Mouse (Mus musculus): Measurements from ENCODE around the gene Dpp6.
A peak's percentile ranks its signal among the peaks of the same experiment; 100 is the strongest.

The Dpp6 gene

DNA sequence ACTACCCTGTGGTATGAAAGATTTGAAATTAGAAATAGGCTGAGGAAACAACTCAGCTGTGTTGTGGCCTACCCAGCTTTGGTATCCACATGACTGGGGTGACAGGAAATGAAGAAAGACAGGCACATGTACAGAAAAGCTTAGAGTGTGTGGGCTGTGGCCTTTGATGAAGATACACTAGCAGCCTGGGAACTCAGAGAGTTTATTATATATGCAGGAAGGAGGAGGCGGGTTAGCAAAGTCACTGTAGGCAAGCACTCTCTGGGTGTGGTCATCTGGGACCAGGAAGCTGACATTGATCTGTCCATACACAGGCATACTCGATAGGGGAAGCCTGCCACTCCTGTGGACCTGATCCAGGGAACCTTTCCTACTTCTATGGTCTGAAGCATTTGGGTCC lies 487.1 kb downstream of the Dpp6 start:
- DNase-seq: no peak

DNA sequence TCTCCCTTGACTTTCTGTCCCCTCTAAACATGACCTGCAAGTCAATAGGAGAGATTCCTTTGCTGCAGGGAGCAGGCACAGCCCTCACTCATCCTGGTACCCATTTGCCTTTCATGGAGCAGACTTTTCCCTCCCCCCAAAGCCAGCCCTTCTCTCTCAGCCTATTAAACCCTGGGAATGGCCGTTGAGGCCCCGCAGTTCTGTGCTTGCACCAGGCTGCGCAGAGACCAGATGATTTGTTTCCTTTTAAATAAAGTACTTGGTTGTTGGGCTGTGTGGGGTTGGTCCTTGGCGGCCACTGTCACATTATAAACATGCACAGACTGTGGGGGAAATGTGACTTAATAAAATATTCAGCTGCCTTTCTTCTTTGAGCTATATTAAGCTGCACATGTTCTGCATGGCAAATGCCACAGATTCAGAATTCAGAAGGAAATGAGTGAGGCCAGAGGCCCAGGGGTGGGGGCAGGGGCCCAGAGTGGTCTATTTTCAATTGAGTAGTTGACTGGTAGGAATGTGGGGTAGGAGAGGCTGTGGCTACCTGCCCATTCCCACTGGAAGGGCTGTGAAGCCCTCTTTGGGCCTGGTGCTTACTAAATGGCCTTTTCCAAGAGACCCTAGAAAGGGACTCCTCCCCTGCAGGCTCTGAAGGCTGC lies 489.6 kb downstream of the Dpp6 start:
- no peak for DNase-seq

DNA sequence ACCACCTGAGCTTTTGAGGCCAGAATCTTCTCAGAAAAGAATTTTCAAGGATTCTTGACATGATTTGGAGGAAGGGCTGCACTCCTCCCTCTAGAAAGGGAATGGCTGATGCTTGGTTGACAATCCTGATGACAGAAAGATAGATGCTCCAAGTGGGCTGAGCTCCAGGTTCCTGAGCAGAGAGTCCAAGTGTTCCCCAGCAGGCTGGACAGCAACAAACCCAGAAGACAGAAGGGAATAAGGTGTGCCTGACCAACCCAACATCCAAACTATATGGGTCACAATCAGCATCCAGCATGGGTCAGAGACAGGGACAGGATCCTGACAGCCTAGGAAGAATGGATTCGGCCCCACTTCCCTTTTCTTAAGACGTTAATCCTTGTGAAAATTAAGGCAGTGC lies 493.2 kb downstream of the Dpp6 start:
- peak; percentile 78 for DNase-seq

DNA sequence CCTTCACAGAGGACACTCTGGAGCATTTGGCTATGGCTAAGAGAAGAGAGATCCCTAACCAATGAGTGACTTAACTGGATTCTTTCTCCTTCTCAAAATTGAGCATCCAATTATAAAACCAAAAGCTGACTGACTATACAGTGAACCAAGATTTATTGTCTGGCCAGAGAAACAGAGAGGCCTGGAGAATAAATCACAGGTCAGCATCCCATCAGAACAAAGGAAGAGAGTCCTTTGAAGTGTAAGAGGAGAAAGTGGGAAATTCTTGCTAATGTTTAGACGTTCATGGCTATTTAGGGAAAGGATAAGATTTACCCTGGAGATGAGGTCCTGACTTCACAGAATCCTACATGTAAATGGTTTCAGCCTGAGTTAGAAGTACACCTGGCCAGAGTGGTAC lies 499.7 kb downstream of the Dpp6 start:
- no peak for DNase-seq

DNA sequence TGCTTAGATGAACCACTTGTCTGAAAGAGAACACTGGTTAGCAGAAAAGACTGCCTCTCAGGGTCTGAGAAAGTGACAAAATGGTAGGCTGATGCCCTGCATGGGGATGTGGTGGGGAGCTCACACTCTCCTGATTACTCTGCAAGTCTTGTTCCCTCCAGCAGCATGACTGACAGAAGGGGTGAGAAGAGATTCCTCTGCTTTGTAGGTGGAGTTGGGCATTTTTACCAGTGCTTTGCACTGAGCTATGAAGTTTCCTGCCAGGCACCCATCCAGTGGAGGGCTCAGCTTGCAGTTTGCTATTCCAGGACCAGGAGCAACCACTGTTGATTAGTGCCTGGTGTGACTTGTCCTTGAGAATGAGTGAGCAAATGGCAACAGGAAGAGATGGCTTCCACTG lies 500.3 kb downstream of the Dpp6 start:
- no peak for DNase-seq

DNA sequence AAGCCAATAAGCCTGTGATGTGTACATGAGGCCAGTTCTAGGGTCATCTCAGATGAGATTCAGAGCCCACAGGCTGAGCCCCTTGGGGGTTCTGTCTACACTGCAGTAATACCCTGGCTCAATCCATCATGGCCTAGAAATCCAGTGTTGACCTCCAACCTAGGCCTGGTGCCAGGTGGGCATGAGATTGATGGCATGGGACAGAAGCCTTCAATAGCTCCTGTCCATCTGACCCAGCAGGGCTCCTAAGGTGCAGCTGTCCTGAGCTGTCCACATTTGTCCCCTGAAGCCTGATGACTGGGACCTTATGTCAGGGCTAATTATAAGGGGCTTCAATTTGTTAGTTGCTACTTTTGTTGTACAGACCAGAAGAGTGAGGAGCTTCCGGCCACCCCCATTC lies 500.8 kb downstream of the Dpp6 start:
- DNase-seq: peak; percentile 58

DNA sequence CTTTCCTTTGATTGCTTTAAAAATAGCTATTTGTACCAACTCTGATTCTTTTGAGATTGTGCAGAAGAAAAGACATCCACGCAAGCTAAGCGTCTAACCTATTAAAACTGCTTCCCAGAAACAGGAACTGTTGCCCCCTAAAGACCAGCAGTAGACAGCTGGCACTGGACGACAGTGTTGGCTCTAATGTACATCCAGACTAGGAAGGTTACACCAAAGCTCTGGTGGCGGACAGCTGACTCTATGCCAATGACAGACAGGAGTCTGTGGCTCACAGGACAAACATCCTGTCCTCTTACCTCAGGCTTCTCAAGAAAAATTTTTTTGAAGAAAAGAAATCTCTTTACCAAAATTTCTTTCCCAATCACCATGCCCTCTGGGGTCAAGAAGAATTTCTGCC lies 502.7 kb downstream of the Dpp6 start:
- peak; percentile 51 for DNase-seq

DNA sequence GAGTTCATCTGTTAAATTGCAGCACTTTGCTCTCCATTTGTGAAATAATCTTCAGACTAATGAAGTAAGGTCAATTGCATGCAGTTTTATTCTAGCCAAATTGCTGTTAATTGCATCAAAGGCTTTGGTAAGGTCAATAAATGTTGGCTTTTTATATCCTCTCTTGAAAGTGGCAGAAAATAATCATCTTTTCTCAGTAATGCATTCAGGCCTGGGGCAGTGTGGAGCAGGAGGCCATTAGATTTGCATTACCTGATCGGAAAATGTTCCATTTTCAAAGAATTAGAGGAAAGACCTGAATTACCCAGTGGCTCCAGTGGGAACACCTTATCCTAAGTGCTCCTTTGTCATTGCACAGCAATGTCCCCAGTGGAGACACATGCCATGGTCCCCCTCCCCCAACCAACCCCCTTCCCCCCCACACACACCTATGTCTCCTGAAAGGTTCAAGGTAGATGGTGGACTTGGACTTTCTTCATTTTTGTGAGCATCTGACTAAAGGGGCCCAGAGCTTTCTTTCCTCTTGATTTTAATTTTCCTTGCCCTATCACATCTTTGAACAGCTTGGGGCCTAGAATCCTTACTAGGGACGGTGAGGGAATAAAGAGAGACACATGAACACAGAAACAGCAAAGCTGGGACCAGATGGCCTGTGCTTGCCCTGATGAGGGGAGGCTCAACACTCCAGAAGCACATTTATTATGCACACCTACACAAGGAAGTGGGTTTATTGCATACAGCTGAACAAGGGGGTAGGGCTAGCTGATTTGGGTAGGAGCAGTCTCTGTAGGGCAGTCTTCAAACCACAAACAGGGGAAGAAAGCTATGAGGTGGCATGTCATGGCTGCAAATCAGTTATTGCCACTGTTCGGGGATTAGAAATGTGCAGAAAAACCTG lies 506.1 kb downstream of the Dpp6 start:
- DNase-seq: no peak

DNA sequence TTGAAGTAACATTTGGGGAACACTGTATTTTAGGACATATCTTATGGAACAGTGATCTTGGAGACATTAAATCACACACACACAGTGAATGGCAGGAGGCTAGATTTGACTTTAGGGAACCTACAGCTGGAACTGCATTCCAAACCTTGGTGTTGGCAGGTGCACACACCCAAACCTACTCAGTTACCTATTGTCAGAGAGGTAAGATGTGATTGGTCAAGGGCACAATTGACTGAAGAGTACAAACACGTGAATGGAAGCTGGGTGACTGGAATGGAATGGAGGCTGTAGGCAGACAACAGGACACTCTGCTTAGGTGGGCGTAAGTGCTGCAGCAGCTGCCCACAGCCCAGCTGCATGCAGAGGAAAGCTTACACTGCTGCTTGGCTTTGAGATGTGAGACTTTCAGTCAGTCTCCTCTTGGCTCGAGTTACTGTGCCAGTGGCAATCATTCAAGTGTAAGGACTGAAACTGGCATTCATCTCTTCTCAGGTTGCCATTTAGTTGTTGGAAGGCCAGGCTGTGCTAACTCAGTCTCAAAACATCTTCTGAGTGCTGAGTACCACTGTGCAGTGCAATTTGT lies 507.4 kb downstream of the Dpp6 start:
- DNase-seq: peak; percentile 61

DNA sequence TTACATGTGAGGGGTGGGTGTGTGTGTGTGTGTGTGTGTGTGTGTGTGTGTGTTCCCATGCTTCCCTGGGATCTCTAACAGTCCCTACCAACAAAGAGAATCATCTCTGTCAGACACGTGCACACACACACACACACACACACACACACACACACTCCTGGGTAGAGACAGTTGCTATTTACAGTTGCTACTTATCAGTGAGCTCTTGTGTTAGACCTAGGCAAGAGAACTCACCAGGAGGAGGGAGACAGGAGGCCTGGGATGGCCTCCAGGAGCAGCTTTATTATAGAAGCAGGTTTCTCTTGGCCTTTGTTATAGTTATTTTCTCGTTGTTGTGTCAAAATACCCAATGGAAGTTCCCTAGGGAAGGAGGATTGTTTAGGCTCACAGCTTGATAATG lies 519.7 kb downstream of the Dpp6 start:
- DNase-seq: no peak

DNA sequence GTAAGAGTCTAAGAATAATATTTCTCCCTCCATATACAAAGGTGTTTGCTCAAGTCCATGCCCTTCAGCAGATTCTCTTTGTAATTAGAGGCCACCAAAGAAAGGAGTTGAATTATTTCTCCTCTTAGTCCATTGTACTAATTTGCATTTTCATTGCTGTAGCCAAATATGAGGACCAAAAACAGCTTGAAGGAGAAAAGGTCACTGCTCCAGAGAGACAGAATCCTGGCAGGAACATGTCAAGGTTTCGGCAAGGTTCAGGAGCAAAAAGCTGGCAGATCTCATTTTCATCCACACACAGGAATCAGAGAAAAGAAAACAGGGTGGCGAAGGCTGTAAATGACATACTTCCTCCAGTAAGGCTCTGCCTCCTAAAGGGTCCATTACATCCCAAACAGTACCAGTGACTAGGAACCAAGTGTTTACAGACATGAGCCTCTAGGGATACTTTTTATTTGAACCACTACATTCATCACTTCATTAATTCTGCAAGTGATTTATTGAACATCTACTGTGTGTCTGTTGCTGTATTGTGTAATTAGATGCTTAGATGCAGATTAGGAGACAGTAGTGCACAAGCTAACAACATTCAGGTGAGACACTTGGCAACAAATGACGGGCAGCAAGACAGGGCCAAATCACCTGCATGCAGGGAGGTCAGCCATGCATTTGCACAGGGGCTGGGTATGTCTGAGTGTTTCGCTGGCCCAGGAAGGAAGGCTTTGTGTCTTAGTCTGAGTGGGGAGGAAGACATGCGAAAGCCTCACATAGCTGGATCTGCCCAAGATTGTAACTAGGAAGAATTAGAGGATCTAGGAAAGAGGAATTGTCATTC lies 522.4 kb downstream of the Dpp6 start:
- DNase-seq: no peak

DNA sequence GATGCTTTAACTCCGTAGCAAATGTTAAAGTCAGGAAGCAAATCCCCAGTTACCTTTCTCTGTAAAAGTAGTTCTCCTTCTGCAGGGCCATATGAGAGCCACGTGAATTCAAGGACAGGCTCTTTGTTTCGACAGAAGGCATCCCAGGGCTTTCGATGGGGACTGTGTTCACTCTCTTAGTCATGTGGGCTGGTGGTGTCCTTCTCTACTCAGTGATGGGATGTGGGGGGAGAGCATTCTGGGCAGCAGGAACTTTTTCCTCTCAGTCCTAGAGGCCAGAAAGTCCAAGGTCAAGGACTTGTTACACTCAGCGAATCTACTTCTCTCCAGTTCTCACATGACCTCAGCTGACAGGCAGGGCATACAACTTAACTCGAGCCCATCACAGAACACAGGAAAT lies 525.3 kb downstream of the Dpp6 start:
- DNase-seq: no peak

DNA sequence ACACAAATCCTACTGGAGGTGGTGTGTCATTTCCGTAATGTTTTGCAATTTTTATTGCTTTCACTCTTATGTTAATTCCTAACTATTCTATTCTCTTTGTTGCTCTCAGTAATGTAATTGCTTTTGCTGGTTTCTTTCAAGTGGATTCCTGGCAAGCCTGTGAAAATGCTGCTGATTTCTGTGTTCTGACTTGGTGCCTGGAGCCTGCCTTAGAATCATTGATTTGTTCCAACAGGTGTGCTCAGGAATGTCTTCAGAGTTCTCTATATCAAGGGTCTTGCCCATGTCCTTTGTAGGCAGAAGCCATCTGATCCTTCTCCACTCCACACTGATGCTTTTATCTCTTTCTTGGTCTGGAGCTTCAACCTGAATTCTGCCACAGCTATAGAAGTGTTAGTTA lies 526.6 kb downstream of the Dpp6 start:
- DNase-seq: no peak

DNA sequence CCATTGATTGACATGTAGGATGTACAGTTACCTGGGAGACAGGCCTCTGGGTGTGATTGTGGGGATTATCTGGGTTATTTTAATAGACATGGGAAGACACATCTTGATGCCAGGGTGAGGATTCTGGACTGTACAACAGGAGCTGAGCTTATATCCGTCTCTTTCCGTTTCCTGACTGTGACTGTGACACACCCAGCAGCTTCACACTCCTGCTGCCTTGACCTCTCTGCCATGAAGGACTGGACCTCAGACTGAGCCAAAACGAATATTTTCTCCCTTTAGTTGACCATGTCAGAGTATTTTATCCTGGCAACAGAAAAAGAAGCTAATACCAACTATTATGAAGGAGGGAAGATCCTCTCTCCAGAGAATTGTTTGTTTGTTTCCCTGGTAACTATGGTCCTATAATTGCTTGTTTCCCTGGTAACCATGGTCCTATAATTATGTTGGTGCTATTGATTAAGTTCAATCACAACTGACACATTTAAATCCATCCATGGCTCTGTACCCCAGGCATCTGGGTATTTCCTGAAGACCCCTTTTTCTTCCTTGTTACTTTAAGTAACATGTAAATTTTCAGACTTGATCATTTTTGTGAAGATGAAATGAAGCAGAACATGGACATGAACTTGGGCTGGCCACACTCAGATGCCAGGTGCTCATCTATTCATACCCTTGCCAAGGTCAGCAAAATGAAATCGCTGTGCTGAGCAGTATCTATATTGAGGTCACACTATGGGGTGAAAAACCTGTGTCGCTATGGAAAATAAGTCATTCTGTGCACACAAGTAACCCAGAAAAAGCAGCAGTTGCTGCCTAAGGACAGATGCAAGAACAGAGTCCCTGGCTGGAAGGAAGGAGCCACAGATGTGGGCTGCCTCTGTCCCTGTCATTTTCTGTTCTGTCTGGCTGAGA lies 531.4 kb downstream of the Dpp6 start:
- peak; percentile 56 for DNase-seq

DNA sequence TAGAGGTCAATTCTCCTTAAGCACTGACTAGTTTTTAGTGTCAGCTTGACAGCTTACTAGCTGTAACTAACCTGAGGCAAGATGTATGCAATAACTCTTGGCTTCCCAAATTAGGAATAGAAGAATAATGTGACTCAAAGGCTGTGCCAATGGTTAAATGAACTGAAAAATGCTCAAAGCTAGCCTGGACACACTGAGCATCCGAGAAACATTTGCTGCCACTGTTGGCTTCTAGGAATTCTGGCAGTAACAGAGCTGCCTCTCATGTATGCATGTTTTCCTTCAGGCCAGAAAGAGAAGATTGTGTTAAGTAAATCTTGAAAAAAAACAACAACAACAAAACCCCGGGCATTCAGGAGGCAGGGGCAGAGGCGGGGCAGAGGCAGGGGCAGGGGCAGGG lies 540.6 kb downstream of the Dpp6 start:
- DNase-seq: peak; percentile 54

DNA sequence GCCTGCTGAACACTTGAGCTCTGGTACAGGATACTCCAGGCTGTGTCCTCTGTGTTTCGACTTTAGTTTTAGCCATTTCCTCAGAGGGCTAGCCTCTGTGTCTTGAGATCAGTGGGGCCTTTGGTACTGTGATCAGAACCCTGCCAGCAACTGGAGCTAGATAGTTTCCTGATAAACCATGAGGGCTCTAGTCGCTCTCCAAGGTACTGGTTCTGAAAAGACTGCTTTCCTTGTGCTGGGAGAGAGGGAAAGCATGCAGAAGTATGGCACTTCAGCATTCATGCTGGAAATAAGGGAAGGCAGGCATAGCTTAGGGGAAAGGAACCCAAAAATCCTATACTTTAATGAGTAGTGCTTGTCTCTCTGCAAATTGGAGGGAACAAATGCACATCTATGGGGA lies 548.9 kb downstream of the Dpp6 start:
- no peak for DNase-seq

DNA sequence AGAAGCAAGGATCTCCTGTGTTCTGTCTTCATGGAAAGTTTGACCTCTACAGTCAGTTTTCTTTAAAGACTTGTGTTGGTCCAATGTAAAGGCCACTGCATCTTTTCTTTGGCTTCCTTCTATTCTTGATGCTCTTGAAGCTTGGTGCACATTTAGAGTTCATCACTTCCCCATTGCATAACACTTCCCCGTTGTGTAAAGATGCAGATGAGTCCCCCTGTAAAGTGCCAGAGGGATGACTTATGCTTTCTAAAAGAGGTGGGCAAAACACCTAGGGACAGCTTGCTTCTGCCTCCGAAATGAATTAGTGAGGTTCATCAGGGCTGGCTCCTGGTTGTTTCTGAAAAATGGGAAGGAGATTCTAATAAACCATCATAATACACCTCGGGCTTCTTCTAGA lies 553.8 kb downstream of the Dpp6 start:
- no peak for DNase-seq

DNA sequence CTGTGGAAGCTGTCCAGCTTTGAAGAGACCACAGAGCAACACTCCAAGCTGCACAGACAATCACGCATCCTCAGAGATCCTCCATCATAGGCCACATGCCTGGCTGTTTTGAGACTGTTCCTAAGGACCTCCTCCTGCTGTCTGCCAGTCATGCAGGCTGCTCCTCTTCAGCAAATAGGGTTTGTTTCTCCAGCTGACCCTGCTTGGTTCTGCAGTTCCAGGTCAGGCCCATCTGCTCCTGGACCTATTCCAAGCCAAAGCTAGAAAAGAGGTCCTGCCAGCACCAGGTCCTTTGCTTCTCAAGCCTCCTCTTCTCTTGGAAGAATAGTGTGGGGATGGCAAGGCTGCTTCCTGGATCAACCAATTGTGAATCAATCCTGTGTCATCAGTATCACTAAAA lies 556.9 kb downstream of the Dpp6 start:
- DNase-seq: peak; percentile 87

DNA sequence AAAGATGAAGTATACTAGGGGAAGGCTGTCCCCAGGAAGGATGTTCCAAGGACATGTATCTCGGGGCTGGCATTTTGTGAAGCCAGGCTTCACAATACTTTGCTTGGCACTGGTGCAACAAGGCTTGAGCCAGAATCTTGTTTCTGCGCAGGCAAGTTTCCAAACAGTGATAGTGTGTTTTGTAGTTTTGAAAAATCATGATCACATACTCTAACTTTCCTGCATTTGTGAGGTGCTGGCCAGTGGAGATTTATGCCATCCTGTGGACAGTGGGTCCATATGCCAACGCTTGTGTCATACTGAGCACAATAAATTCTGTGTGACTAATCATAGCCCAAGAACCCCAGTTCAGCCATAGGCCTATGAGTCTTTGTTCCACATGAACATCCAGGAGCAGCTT lies 558.8 kb downstream of the Dpp6 start:
- peak; percentile 72 for DNase-seq

DNA sequence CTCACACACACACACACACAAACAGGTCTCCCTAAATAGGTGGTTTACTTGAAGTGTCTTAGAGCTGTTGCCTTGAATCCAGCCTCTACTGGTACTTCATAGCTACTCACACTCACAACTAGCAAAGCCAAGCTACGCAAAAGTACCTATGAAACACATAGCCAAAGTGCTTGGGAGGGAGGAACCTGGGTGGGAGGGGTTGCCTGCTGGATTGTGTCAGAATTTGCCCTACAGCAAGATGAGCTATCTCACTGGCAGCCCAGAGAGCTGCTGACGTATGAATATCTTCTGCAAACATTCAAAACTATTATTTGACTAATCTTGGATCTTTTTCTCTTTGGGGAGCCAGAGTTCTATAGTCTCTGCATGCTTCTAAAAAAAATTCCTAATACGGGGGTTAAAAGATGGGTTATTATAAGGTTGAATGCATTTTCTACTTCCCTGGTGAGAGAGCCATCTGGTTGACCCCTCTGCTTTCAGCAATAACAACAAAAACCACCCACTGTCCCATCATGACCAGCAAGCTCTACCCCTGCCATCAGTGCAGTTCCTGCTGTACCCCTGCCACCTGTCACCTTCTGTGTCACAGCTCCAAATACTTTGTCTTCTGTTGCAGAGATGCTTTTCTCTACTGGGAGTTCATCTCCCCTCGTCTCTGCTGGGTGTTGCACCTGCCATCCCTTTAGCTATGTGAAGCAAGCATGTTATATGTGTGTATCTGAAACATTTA lies 563.8 kb downstream of the Dpp6 start:
- peak; percentile 96 for DNase-seq

DNA sequence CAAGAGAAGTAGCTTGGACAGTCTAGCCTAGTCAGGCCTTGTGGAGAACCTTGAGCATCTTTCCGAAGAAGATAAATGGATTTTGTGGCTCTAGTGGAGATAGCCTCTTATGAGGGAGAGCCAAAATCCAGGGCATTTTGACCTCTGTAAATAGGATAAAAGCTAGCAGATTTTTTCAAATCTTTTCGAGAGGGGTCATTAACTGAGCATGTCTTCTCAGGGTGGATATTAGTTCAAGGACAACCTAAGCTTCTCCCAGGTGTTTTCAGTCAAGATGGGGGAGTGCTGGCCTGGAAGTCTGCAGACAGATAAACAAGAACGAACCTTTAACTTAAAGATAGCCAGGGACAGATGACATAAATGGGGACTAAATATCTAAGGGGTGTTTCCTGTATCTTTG lies 581.4 kb downstream of the Dpp6 start:
- DNase-seq: no peak
